Mouse (Mus musculus) B cell, adult 2 months (primary cell): Measurements from ENCODE around the gene Gdpd1.
"Not testable (repeated sequence)": the region's sequence is repeated elsewhere in the genome, so short reads cannot be mapped to it uniquely, and the experiment has no call there.

Source experiments
- DNase-seq, 2 experiments: peaks; one replicate each; pipeline ENCODE4 v3.0.0; 2022

The Gdpd1 gene

DNA sequence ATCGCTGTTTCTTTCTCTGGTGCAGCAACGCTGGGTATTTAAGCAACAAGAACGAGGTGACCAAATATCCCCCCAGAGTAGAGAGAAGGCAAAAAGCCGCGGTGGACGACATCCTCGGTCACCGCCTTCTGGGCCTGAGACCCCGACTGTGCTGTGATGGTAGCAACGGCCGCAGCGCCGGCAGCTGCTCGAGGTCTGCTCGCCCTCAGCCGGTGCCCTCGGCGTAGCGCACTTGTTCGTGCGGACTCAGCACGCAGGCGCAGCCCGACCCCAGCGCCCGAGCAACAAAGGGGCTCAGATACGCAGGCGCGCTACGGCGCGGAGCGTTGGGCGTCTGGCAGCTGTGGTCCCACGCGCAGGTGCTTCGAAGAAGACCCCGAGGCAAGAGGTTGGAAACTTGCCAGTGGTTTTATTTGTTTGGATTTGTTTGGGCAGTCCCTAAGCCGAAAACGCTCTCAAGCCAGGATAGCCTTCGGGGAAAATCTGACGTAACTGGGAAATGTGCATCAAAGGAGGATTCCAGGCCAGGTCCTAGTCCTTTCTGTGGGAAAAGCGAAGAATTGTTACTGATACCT is at the start of gene Gdpd1:
Gene Gdpd1, minus strand, starts transcription at position 197 of the 575 bp plus-strand sequence.
- DNase-seq = peak; percentile 76 to 80

DNA sequence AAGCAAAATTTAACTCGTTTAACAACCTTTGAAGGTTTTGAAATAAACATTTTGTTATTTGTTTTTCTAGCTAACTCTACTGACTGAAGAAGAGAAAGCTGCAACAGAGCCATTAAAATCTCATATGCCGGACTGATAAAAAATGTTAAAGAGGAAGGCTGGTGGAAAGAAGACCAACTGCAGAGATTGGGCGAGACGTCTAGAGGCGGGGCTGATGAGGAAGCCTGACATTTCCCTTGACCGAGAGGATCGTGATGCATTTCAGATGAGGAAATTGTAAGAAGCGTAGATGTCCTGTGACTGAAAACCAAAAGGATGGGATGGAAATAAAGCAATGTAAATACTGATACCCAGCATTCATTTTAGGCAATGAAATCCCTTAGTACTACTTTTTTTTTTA is 48.0 kb upstream of the Gdpd1 start:
- no peak for DNase-seq

DNA sequence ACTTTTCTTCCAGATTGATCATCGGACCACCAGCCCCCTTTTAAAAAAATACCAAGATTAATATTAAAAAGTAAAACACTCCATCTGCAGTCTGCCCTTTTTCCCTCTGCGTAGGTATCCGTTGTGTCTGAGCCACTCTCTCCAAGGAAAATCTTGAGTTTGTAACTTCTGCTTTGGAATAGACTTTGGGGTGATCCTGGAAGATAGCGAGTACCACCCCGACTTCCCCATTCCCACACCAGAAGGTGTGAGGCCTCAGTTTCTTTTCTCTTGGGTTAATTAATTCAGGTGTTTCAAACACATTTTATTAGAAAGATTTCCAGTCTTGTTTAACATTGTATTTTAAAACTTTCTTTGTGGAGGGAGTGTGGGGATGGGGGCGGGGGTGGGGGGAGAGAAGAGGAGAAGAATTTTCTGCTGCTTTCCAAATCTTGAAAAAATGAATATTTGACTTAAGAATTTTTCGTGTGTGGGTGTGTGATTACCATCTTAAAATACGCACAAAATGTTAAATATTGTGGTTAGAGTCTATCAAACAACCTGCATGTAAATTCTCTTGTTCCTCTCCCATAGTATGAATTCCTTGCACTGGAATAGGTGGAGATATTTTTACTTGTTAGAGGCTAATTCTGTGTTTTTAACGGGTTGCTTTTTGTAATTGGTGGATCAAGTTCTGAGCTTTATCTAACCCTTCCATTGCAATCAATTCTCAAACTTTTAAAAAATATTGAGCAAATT is 36.5 kb upstream of the Gdpd1 start:
- no peak for DNase-seq

DNA sequence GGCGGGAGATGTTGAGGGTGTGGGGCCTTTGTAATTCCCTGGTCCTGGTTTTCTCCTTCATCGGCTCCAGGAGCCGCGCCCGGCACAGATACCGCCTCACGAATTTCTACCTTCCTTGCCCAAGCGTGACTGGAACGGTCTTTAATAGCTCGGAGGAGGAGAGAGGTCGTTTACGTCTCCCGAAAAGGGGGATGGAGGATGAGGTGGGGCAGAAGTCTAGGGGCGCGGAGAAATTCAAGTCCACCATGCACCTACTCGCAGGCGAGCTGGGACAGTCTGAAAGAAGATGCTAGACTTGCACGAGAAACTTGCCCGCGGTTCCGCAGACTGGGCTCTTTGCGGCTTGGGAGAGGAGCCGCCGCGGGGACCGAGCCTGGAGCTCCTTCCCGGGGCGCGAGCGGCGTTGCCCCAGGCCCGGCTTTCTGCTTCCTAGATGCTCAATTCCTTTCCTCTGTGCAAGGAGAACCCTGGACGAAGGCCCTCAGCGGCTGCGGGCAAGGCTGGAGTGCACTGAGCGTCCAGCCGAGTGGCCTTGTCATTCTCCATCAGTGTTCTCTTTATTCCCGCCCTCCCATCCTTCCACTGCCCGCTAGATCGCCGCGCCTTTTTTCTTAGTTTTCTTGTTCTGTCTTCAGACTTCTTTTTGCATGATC is 35.8 kb upstream of the Gdpd1 start:
- DNase-seq = no peak

DNA sequence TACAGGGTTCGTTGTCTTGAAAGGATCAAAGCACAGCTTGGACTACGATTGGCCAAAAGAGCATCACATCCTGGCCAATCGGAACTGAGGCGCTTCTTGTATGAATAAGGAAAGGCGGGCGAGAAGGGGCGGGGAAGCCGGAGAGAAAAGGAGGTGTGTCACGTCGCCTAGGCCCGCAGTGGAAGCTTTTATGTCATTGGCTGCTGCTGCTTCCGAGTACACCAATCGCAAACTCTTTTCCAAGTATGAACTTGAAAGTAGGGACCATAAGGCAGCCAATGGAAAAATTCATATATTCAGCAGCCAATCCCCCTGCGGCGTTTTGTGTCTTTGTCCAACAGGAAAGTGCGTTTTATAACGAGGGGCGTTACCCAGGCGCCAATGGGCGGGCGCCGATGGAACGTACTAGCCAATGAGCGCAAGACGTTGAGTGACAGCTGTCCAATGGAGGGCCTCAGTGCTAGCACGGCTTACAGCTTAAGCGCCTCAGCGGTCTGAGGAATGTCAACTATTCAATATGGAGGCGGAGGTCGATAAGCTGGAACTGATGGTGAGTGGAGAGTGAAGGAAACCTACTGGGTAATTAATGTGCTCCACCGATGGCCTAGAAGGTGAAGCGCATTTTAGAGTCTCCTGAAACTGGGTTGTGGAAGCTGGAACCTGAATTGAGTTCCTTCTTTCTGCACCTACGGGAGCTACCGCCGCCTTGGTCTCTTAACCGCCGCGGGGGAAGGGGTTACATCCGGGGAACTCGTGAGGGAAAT is 35.1 kb upstream of the Gdpd1 start, which contains the start of gene Ska2:
Gene Ska2, plus strand, starts transcription at position 480 of the 764 bp plus-strand sequence.
- peak; percentile 95 to 97 for DNase-seq

DNA sequence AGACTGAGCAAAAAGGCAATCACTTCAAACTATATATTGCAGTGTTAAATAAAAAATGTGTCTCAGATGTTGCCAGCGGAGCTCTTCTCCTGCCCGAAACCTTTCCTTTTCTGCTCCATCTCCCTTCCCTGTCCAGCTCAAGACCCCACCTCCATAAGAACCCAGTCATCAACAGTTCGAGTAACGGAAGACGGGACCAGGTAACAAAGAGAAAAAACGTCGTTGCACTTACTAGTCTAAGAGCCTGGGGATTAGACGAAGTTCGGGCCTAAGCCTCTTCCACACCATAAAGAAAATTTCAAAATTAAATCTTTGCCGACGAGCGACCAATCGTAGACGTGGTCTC is 34.5 kb upstream of the Gdpd1 start, which contains the start of gene Prr11:
Gene Prr11, minus strand, starts transcription at position 300 of the 346 bp plus-strand sequence.
- no peak for DNase-seq

DNA sequence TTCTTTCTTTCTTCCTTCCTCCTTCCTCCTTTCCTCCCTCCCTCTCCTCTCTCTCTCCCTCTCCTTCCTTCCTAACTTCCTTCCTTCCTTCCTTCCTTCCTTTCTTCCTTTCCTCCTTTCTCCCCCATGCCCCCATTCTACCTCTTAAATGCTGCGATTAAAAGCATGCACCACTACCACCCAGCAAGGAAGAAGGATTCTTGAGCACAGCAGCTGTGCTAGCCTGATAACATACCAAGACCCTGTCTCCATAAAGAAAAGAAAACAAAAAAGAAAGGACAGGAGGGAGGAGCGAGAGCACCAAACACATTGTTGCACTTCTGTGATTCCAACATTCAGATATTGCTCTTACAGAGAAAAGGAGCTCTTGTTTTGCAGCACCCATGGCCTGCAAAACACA is 13.3 kb upstream of the Gdpd1 start:
- DNase-seq = no peak

DNA sequence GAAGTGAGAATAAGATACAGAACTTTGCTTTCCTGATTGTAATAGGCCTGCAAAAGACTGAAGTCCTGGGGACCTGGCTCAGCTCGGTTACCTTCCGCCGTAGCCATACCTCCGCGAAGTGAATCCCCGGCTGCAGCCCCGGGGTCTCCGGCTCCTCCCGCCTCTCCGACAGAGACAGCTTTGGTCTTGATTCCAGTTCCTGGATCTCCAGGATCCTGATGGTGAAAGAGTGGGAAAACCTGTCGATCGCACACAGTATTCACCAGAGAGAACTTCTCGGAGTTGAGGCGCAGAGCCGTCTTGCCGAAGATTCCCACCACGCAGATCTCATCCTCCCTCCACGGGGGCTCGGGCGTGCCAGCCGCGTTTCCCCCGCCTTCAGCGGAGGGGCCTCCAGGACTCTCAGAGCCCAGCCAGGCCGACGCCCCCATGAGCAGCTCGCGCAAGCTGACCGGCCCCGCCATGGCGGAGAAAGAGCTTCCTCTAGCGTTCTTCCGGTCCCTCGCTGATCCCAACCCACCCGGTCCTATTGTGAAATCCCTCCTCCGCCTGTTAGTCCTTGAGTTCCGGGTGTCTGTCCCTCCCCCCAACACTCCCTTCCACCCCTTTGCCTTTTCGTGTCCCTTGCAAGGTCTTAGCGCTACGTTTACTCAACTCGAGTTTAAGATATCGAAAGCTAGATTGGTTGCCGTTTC is 12.6 kb upstream of the Gdpd1 start, which contains the start of gene Smg8:
Gene Smg8, minus strand, starts transcription at position 485 of the 695 bp plus-strand sequence.
- DNase-seq = peak; percentile 84 to 86

DNA sequence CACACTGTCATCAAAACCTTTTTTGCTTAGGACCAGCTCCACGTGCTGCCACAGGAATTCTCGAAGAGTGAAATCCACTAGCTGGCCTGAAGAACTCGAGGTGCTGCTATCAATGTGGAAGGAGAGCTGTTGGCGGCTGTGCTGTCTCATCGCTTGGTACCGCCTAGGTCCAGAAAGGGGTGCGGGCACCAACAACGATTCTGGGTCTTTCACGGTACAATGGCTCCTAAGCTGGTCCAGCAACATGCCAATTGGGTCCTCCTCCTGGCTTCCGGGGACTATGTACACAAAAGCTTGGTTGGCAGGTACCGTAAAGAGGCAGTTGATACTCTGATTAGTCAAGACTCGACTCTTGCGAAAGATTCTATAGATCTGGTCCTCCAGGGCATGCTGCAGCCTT is 11.6 kb upstream of the Gdpd1 start:
- no peak for DNase-seq

DNA sequence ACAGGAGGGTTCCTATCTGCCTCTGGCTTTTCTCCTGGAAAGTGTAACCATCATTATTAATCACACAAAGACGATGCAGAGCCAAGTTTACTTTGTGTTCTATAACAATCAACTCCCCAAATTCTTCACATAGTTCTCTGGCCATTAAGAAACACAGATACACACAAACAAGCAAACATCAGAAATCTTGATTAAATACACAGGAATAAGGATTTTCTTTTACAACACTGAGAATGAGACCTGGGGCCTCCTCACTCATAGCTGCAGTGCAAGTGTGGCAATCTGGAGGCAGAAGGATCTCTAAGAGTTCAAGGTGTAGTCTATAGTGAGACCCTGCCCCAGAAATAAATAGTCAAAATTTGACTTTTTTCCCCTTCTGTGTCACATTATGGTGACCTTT is 9.8 kb upstream of the Gdpd1 start:
- no peak for DNase-seq

DNA sequence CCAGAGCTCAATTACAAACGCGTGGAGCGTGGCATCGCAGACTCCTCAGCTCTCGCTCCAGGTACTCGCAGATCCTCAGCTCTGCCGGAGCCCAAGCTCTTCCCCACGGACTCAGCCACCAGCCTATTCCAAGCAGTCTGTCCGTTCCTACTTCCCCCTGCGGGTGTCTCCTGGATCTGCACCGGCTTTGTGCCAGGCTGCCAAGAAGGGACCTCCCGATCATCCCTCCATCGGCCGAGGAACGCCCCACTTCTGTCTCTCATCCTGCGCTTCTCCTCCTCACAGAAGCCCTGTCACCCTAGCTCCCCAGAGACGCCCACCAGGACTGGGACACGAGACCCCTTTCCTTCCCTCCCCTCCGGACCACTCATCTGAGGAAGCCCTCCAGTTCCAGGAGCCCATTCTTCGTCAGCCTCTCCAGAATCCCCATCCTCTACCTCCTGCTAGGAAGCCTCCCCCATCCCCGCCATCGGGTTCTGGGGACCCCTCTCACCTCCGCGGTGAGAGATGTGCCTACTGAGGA is 458 bp downstream of the Gdpd1 start:
- peak; percentile 31 to 34 for DNase-seq

DNA sequence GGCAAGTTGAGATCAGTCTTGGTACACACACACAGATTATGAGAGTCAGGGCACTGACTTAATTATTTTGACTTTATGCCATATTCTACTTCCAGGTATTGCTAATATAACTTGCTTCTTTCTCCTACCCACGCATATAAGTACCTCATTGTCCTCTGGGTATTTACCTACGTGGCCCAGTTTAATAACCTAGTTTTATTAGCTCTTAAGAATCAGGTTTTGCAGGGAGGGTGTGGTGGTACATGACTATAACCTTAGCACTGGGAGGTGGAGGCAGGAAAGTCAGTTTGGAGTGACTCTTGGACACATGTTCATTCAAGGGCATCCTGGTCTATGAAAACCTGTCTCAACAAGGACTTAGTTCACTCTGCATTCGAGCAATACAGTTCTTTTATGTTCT is 11.8 kb downstream of the Gdpd1 start:
- DNase-seq = no peak

DNA sequence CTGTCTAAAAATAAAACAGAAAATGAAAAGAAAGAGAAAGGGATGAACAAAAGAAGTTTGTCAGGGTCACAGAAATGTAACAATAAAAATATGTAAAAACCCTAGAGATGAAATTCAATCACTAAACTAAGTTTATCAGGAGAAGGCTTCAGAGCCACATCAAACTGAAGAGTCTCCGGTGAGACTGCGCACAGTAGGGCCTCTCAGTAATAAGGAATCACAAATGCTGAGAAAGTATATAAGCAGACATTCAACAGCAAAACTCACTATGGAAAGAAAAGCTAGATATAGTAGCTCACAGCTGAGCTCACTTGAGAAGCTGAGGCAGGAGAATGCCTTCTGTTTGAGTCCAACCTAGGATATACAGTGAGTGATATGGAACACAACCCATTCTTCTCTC is 13.5 kb downstream of the Gdpd1 start:
- no peak for DNase-seq

DNA sequence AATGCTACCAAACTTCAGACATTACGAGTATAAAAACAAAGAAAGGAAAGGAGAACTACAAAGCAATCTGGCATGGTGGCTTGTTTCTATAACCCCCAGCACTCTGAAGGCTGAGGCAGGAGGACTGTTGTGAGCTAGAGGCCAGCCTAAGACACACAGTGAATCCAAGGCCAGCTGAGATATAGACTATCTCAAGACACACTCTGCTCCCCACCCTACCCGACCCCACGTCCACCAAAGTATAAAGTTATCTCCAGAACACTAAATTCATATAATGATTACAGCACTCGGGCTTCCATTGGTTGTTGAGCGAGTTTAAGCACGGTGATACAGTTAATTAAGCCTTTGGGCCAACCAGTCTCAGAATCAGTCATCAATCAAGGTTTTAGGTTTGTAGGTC is 17.6 kb downstream of the Gdpd1 start:
- DNase-seq = no peak

DNA sequence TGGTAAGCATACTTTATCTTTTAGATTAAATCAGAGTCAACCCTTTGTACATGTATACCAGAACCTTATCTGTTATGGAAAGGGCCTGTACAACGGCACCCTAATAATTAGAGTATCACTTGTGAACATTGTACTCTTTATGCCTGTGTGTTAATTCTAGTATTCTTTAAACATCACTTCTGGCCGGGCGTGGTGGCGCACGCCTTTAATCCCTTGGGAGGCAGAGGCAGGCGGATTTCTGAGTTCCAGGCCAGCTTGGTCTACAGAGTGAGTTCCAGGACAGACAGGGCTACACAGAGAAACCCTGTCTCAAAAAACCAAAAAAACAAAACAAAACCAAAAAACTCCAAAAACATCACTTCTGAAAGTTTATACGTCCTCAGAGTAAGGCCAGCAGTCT is 25.0 kb downstream of the Gdpd1 start:
- not testable (repeated sequence) for DNase-seq

DNA sequence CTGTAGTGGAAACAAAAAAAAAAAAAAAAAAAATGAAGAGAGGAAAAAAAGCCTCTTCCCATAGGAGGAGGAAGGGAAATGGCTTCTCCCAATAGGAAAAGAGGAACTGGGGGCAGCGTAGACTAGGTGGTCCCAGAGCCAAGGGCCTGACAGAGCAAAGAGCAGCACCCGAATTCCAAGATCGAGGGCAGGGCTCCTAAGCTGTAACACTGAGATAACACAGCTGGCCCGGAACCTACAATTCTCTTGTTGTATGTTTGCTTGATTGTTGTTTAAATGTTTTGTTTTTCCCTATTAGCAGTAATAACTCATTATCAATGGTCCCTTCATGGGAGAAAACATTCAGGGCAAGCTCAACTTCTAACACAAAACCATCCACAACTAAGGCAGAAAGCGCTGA is 26.9 kb downstream of the Gdpd1 start:
- no peak for DNase-seq

DNA sequence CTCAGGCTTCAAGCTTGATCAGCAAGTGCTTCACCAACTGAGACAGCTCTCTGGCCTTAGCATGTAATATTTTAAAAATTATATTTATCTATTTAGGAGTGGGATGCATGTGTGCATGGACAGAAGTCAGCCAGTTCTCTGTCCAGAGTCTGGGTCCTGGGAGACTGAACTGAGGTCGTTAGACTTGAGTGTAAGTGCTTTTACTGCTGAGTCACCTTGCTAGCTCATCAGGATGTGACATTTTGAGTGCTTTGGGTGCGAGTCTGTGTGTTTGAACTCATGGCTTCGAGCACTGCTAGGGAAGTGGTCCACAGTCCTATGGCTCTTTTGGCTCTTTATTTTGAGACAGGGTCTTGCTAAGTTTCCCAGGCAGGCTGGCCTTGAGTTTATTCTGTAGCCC is 30.8 kb downstream of the Gdpd1 start:
- DNase-seq = no peak

DNA sequence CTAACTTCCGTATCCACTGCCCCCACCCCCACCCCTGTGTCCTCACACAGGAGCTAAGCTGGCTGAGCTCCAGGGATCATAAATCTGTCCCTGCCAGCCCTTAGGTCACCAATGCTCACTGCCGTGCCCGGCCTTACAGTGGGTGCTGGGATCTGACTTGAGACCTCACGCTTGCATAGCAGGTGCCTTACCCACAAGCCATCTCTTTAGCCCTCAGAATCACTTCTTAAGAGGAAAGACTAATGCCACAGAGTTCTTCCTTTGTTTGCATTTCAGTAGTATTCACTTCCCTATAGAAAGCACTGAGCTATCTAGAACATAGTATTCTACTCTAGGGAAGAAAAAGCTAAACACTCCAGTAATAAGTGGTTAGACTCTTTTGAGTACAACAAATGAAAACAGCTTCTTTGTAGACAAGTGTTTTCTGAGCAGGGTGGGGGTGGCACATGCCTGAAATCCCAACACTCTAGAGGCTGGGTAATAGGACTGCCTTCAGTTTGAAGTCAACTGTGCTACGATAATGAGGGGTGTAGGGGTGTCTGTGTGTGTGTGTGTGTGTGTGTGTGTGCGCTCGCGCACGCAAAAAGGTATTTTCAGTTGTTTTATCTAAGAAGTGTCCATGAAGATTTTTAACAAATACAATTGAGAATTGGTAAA is 34.4 kb downstream of the Gdpd1 start:
- no peak for DNase-seq

DNA sequence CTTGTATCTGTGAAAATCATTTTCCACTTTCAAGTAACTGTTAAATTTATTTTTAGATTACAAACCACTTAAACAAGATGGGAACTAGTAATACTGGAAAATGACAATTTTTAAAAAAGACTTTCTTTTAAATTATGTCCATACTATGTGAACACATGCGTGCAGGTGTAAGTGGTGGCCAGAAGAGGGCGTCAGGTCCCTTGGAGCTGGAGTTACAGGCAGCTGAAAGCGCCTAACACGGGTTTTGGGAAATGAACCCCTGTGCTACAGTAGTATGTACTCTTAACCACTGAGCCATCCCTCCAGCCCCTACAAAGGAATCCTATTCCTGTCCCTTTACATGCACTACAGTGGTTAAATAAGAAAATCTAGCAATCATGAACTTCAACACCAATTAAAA is 37.7 kb downstream of the Gdpd1 start:
- DNase-seq = no peak

DNA sequence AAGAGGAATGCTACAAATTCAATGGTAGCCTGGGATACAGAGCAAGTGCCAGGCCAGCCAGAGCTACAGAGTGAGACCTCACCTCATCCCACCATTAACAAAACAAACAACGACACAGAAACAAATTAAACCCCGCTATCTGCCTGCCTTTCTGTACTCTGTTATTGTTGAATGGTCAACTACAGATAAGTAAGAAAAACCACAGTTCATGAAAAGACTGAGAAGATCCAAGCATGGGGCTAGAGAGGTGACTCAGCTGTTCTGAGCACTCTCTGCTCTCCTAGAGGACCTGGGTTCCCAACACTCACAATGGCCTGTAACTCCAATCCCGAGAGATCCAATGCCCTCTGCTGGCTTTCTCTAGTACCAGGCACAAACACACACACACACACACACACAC is 45.6 kb downstream of the Gdpd1 start:
- no peak for DNase-seq

DNA sequence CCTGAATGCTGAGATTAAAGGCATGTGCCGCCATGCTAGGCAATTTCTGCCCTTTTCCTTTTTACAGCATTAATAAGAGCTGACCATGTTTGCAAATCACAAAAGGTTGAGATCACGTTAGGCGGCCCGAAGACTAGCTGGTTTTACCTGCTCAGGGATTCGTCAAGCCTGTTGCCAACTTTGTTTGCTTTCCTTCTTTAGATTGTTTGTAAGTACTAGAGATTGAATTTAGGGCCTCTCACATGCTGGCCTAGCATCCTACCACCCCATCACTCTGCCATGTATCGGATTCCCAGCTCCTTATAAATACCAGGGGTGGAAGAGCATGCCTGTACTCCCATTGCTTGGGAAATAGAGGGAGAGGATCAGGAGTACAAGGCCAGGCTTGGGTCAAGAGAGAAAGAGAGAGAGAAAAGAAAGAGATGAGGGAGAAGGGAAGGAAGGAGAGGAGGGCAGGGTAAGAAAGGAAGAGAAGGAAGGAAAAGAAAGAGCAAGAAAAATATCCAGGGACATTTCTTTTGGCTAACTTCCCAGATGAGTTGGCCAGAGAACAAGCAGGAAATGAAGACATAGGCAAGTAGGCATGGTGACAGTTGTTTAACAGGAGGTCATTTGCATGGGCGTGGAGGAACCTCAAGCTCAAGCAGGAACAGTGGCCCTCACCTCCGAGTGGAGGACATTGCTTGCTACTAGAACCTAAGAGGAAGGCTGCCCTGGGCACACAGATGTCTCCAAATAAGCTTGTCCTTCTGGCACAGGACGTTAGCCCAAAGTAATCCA is 47.6 kb downstream of the Gdpd1 start:
- DNase-seq = no peak
